Mouse (Mus musculus) telencephalon, adult 2 months (tissue): ENCODE results near the gene Eya3.
"Not testable (repeated sequence)": the region's sequence is repeated elsewhere in the genome, so short reads cannot be mapped to it uniquely, and the experiment has no call there.

ENCODE experiments used
- DNase-seq: peaks from one replicate; pipeline ENCODE4 v3.0.0-alpha.2; 2011; ENCODE audit warnings: low read depth, low spot score

Eya3 gene

GRCm38 (mm10) chr4:132737154-132737553 is 98.4 kb downstream of the Eya3 start:
- not testable (repeated sequence) for DNase-seq

- no peak for DNase-seq
Measured at GRCm38 (mm10) chr4:132741491-132741890, 102.7 kb downstream of the Eya3 start.

GRCm38 (mm10) chr4:132743992-132744911 is 105.5 kb downstream of the Eya3 start:
- DNase-seq = peak; percentile 69

GRCm38 (mm10) chr4:132746911-132747517 is 108.2 kb downstream of the Eya3 start:
- DNase-seq = no peak

GRCm38 (mm10) chr4:132747664-132748259 is 109.0 kb downstream of the Eya3 start:
- no peak for DNase-seq

GRCm38 (mm10) chr4:132748778-132749177 is 110.0 kb downstream of the Eya3 start:
- no peak for DNase-seq

GRCm38 (mm10) chr4:132749258-132749982 is 110.6 kb downstream of the Eya3 start:
- DNase-seq = no peak

- DNase-seq = no peak
Measured at GRCm38 (mm10) chr4:132752992-132753391, 114.2 kb downstream of the Eya3 start.

- peak; percentile 62 for DNase-seq
Measured at GRCm38 (mm10) chr4:132756974-132757373, 118.2 kb downstream of the Eya3 start, which contains the start of gene Smpdl3b. Smpdl3b (minus strand) TSS chr4:132757252.

- no peak for DNase-seq
Measured at GRCm38 (mm10) chr4:132757633-132758351, 119.0 kb downstream of the Eya3 start.

GRCm38 (mm10) chr4:132760296-132760695 is 121.5 kb downstream of the Eya3 start:
- no peak for DNase-seq

GRCm38 (mm10) chr4:132762602-132763001 is 123.8 kb downstream of the Eya3 start:
- DNase-seq = no peak

GRCm38 (mm10) chr4:132763125-132763524 is 124.3 kb downstream of the Eya3 start:
- not testable (repeated sequence) for DNase-seq

- peak; percentile 100 for DNase-seq
Measured at GRCm38 (mm10) chr4:132767914-132768876, 129.4 kb downstream of the Eya3 start, which contains the start of gene Rpa2. Rpa2 (plus strand) TSS chr4:132768332.

- no peak for DNase-seq
Measured at GRCm38 (mm10) chr4:132771776-132772175, 133.0 kb downstream of the Eya3 start.
